Comparison of ENCODE assay signal across 9 mouse cellular contexts in the genomic region with DNA sequence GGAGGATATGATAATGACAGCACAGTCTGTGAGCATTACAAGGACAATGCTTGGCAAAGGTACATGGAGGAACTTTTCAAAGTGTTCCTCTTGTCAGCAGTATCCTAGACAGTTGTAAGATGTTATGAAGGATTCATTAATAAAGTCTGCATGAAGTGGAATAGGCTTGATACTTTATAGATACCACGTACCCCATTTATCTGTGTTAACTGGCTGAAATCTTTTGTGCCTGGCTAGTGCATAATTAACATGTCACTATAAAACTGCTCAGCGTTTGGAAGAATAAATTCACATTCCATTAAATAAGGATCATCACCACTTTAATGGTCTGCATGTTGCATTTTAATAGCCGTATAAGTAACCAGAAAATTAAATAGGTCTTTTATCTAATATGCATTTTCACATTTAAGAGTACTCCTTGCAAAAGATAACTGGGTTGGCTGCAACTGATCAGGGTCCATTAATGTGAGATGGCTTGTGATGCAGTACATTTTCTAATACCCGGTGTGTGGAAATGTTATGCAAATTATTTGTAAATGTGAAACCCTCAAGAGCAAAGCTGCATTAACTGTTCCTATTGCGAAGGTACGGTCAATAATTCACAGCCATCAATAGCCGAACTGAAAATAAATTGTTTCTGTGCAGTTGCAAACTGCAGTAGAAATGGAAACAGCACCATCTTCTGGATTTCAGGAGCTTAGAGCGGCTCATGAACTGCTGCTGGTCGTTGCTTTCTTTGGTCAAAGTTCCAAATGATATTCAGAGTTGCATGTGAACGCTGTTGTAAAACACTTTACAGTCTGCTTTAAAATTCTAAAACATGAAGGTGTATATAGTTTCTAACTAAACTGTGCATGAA.
DNase-seq lines count a peak whose midpoint lies in the region; ATAC-seq lines count a peak whose summit lies in the region.
"Had no signal": no experiment of that assay in that cellular context is flagged by ENCODE, and none has a peak within 500 bp of the region (broad histone marks: within the 10 kb centered on the region; RNA-seq: fewer than 3 reads in every experiment).

No protein-coding gene starts in this region.

- H3K27me3 ChIP-seq in embryonic facial prominence, embryonic 13.5 days = no peaks in the 10 kb centered on the region

- DNase-seq in left cerebral cortex, adult 11 months (ENCODE audit: low spot score) = peak; percentile 4
- DNase-seq in left cerebral cortex, postnatal 4 days = no peak
- DNase-seq in layer of hippocampus, adult 9-10 months (ENCODE audit: low spot score) = peak; percentile 26
- peak; percentile 60 for DNase-seq in retina, embryonic 14.5 days (ENCODE audit: low spot score)
- DNase-seq in kidney, postnatal 10 days = no peak
- DNase-seq in B cell, adult 2 months = no peak
- DNase-seq: adrenal gland, postnatal 14 days had no signal

- 51% methylated on average over 10 of the region's 10 CpGs for WGBS in embryonic facial prominence, embryonic 13.5 days

- no peak overlapping the region for H3K9ac ChIP-seq in embryonic facial prominence, embryonic 13.5 days

- intact Hi-C loops in left cerebral cortex, postnatal 4 days (cut with DNase I) = loop anchor here (2.0 to 10.0 kb wide), 2 partner anchors 455 to 881 kb away; no protein-coding TSS in a partner anchor

- H3K27ac ChIP-seq in embryonic facial prominence, embryonic 13.5 days = no peak overlapping the region

- H3K36me3 ChIP-seq in embryonic facial prominence, embryonic 13.5 days = no peaks in the 10 kb centered on the region

- H3K9me3 ChIP-seq in embryonic facial prominence, embryonic 13.5 days = no peaks in the 10 kb centered on the region

- no peak overlapping the region for H3K4me2 ChIP-seq in embryonic facial prominence, embryonic 13.5 days

- H3K4me1 ChIP-seq in embryonic facial prominence, embryonic 13.5 days = no peaks in the 10 kb centered on the region

- ATAC-seq in embryonic facial prominence, embryonic 13.5 days (ENCODE audit: insufficient number of reproducible peaks, insufficient read depth, low FRiP score, low TSS enrichment, low read depth) = no peak
- ATAC-seq in monocyte, adult 5-6 weeks (replicated peaks; ENCODE audit: insufficient number of reproducible peaks, low FRiP score, low TSS enrichment, poor library complexity, severe bottlenecking) = no peak

- 0 out of 2 replicates have a peak overlapping the region, but pooled peaks have one; percentile 18 for H3K4me3 ChIP-seq in embryonic facial prominence, embryonic 13.5 days

Comparison
In these comparisons a context has a peak if more than half of its experiments do, and no peak if none do; other contexts are left out.
1. DNase-seq: peak in left cerebral cortex, adult 11 months (single experiment), layer of hippocampus, adult 9-10 months (single experiment) and retina, embryonic 14.5 days (single experiment); none in left cerebral cortex, postnatal 4 days (single experiment), kidney, postnatal 10 days (single experiment) and B cell, adult 2 months (0 of 2).